Mouse (Mus musculus) adrenal gland, postnatal 10 days (tissue): ENCODE data around the gene Tbc1d25. TPM values are rescaled to one million over a fixed set of nuclear protein-coding genes. Genes with fewer than 3 reads are reported as not detected.
A peak's percentile ranks its signal among the peaks of the same experiment; 100 is the strongest.

ENCODE experiments used
- DNase-seq: peaks from one replicate; pipeline ENCODE4 v3.0.0; 2021; ENCODE audit warnings: mixed read lengths
- long read RNA-seq, 2 experiments: library from polyadenylated mRNA; stranded (forward); transcript quantifications; one replicate each; pipeline ENCODE4 v2.0.0; 2021
- total RNA-seq, 2 experiments: library from RNA; stranded (reverse); gene quantifications; 2 replicates each; pipeline ENCODE4 v1.2.3; 2021

Tbc1d25 gene
- 1 to 10 TPM; 7.3 to 8.0 TPM for total RNA-seq
- long read RNA-seq, experiment 1, partial matches to known transcripts = 0 of 7 reads
- long read RNA-seq, experiment 1, other reads (novel, unspliced or antisense) = 5 of 7 reads
- long read RNA-seq, experiment 2, transcript Tbc1d25-201 (6 exons, 2,648 nt) = major isoform, 6 of 9 reads
- long read RNA-seq, experiment 2, partial matches to known transcripts = 0 of 9 reads
- long read RNA-seq, experiment 2, other reads (novel, unspliced or antisense) = 1 of 9 reads

DNA sequence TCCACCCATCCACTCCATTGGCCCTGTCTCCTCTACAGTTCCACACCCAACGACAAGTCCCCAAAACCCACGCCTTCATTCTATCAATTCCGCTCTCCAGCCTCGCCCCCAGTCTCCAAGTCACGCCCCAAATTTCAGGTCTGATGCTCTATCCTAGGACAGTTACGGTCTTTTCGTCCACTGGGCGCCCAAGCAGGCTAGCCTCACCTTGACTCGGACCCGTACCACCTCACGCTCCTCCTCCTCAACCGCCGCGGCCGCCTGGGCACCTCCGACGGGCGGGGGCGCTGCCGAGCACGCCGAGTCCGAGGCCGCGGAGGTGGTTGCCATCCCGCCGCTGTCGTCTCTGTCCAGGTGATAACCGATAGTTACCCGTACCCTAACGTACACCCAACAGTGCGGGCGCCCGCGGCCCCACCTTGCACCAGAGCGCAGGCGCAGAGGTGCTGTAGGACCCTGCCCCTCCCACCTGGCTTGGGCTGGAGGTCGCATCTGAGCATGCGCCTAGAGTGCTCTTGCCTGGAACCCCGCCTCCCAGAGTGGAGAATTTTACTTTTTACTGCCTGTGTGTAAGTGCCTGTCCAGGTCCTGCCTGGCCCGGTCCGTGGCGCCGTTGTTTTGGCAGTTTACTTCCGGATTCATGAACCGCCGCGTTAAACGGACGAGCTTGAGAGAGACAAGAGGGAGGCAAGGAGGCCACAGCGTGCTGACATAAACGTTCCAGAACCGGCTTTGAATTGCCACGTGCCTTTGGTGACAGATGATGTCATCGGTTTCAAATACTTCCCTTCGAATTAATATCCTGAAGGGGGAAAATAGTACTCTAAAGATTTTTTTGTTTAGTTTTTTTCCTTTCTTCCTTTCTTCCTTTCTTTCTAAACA lies at the start of gene Tbc1d25:
Gene Tbc1d25 (minus strand): TSS at position 678 of the 882 bp plus-strand sequence.
- DNase-seq = peak; percentile 87

DNA sequence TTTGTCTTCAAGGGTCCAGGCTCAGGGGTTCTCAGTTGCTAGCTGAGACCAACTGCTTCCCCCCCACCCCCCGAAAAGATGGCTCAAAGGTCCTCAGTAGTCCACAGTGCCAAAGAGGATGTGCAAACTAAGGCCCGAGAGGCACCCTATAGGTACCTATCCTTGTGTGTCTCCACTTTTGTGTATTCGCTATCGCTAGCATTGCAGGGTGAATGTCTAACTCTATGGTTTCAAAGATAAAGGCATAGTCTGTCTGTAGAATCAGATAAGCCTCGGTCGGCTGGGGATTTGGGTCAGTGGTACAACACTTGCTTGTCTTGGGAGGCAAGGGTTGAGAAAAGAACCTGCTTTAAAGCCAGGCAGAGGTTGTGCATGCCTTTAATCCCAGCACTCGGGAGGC lies 47.5 kb upstream of the Tbc1d25 start:
- DNase-seq = no peak

DNA sequence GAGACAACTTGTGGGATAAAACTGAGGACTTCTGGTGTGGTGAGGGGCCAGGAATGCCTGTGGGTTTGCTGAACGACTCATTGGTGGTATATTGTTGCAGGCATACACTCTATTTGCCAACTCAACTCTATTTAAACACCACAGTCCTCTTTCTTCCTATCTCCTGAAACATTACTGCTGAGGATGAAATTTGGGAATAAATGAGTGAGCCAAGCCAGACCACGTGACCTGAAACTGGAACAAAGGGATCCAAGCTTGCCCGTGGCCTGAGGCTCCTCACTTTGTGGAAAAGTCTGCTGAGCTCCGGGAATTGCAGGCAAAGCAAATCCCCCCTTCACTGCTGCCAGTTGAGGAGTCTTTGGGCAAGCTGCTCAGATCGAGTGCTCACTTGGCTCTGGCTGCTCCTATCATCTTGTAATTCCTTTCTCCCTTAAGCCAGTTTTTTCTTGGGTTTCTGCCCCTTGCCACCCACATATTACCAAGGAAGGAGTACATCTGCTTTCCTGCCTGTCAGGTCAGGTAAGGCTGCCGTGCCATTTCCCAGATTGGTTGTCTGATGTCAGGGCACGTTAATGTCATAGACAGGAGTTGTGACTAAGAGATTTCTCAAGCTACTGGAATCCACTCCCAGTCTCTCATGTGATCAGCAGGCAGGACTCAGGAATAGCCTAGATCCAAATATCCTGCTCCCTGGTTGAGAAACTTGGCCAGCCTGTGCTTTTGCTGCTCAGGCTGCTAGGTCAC lies 46.9 kb upstream of the Tbc1d25 start:
- DNase-seq = peak; percentile 7

DNA sequence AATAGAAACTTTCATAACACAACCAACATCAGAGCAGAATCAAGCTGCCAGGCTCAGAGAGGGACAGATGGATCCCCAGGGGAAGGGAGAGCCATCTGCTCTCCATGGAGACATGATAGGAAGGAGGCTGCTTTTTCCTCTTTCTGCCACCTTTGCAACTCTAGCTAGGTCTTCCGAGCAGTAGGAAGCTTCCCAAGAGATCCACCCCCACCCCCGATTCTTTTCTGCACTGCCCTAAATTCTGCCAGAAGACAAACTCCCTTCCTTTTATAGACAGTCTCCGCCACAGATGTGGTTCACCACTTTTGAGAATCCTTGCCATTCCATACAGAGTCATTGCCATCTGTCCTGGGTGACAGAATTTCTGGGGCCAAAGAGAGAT lies 46.3 kb upstream of the Tbc1d25 start:
- no peak for DNase-seq

DNA sequence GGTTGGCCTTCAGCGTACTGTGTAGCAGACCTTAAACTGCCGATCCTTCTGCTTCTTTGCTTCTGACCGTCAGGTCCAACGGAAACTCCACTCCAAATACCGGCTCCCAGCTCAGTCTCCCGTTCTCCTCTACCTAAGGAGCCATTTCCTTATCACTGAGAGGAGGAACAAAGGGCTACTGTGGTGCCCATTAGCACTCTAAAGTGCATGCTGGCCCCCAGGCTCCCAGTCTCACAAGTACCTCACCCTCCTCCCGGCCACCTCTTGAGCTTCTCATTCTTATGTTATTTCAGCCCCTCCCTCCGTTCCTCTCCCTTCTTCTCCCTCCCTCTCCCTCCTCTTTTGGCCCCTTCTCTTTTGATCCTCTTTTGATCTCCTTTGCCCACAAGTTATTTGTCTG lies 43.7 kb upstream of the Tbc1d25 start:
- no peak for DNase-seq

DNA sequence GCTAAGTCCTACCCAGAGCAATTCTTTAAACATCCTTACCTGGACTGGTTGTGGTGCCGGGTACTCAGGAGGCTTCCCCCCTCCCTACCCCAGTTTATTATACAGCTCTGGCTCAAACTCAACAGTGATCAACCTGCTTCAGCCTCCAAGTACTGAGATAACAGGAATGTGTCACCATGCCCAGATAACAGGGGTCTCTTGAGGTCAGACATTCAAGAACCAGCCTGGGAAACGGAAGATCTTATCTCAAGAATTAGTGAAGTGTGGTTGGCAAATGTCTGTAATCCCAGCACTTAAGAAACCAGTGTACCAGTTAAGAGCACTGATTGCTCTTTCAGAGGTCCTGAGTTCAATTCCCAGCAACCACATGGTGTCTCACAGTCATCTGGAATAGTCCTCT lies 42.1 kb upstream of the Tbc1d25 start:
- no peak for DNase-seq

DNA sequence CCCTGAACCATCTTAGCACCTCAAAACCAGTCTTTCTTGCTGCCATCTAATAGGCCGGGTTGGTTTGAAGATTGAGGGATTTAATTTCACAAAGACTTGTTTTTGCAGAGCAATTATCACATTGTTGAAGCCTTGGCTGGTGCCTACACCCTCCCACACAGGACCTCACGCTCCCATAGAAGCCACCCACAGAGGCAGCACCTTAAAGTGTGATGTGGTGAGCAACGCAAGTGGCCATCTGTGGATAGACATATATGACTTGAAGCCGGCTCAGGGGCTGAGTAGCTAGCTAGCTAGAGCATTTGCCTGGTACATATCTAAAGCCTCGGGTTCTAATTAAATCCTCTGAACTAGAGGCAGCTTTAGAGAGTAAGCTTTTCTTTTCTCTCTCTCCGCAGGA lies 41.4 kb upstream of the Tbc1d25 start:
- DNase-seq = no peak

DNA sequence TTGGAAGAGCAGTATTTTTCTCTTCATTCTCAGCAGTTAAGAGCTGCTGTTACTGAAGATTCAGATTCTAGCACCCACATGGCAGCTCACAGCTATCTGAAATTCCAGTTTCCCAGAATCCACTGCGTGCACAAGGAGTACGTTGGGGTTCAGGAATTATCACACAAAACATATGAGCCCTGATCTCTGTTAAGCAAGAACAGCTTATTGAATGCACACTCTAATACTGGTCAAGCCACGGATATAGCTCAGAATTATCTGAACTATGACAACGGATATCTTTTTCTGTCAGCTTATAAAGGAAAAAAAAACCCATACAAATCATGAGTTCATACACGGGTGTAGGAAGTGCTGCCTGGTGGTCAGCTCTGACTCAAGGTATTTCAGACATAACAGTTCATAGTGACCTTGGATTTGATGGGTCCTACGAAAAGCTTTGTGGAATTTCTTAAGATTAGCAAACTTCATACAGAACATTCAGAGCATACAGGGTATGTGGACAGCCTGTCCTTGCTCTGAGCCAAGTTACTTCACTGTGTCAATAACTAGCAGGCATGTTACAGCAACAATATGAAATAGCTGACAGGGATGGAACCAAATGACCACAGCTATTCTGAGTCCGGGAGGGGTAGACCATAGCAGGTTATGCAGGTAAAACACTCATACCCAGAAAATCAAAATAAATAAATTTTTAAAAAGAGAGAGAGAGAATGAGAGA lies 35.7 kb upstream of the Tbc1d25 start:
- DNase-seq = no peak

DNA sequence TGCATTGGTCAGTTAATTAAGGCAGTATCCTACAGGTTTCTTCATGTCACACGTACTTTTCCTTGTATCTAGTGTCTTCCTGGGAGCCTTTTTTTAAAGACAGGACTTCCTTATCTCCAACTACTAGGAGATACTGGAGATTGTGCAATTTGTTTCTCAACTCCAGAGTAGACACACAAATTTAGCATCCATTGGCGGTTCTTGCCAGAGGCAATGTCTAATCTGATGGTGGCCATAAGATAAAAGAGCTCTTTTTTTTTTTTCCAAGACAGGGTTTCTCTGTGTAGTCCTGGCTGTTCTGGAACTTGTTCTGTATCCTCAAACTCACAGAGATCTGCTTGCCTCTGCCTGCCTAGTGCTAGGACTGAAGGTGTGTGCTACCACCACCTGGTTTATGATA lies 33.7 kb upstream of the Tbc1d25 start:
- DNase-seq = no peak

DNA sequence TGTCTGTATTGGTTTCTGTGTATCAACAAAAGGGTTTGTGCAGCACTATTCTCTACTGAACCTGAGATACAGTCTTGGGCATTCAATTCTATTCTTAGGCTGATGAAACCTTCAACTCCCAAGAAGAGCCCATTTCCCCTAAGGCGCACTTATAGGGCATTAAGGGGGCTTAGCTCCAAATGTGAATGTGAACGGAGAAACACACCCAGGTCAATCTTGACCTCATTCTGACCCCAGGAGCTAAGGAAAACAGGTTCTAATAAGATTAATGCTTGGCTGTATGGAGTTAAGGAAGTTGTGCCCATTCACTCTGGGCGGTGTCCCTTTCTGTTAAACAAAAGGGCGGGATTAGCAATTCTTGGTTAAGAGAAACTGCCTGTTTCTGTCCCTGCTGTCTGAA lies 31.2 kb upstream of the Tbc1d25 start:
- DNase-seq = no peak

DNA sequence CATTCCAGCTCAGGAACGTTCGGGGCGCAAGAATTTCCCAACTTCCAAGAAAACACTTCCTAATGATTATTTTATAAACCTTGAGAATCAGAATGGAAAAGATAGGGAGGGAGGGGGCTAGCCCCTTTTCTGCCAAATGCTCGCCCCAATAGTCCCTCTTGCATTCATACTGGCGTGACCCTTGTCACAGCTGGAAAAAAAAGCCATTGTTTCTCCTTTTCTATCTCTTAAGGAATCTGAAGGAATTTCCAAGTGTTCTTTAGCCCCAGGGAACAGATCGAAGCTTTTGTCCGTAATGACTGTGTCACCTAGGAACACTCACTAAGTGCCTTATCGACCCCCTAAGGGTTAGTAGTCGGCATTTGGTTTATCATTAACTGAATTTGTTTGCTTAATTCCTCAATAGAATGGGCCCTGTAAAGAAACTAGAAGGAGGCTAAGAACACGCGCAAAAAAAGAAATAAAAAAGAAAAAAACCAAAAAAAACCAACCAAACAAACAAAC lies 30.8 kb upstream of the Tbc1d25 start:
- no peak for DNase-seq

DNA sequence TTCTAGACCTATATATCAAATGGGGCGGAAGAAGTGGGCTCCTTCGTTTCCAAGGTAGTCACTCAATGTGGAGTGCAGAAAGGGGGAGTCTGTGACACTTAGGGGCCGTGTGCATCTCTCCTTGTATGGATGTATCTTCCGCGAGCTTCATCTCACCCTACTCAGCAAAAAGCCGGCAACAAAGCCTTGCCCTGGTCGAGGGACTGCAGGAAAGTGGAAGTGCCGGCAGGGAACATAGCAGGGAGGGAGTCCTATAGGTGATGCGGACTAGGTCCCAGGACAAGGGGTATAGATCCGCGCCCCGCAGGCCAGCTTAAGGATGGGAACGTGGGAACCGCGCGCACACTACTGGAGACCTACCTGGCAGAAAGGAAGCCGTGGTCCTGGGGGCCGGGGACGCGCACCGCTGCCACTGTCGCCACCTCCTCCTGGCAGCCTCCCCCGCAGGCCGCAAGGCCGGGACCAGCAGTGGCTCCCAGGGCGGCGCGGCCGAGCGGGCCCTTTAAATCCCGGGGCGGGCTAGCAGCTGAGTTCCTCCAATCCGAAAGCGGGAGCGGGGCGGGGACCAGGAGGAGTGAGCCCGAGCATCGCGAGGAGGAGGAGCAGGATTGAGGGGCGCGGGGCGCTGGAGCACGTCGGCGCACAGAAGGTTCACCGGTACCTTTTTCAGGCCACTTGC lies 30.2 kb upstream of the Tbc1d25 start, which contains the start of gene Porcn:
Gene Porcn (minus strand): TSS at position 511 of the 679 bp plus-strand sequence.
- DNase-seq = peak; percentile 90

DNA sequence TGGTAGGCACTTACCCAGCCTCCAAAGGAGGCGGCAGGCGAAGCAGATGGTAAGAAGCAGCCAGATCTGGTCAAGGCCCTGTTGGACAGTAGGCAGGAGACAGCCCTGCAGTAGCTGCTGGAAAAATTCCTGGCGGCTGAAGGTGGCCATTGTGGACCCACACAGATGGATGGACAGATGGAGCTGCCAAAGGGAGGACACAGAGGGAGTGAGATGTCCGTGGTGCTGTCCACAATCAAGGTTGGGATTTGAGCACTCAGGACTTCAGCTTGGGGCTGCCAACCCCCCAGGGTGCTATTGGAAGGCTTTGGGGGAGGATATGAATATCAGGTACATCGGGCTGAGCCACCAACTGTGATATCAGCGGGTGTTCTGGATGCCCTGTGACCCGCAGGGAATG lies 29.6 kb upstream of the Tbc1d25 start:
- no peak for DNase-seq

DNA sequence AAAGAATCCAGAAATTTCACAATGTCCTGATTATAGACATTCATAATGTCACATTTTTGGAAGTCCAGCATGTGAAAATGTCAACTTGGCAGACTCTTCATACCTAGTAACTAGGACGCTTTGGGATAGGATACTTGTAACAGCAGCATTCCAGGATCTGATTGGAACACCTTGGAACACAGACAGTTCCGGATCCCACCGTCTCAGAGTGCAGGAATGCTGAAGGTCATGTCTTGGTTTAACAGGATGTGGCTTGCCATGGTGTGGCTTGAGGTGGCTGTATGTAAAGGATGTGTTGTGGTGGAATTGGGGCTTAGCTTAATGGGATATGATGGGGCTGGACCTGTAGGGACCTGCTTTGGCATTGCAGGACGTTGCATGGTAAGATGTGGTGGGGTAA lies 29.1 kb upstream of the Tbc1d25 start:
- DNase-seq = no peak

DNA sequence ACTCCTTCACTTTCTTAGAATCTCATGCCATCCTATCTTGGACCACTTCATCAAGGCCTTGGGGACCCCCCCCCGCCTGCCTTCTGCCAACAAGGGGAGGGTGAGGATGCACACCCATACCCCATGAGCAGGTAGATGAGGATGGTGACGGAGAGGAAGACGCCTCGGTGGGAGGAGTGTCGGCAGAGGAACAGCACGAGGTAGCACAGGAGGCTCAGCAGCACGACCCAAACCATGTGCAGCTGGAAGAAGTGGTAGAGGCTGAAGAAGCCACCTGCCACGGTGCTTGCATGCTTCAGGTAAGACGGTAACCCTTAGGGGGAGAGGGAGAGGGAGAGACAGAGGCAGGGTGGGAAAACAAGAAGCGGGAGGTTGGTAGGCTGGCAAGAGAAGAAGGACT lies 28.1 kb upstream of the Tbc1d25 start:
- DNase-seq = no peak

DNA sequence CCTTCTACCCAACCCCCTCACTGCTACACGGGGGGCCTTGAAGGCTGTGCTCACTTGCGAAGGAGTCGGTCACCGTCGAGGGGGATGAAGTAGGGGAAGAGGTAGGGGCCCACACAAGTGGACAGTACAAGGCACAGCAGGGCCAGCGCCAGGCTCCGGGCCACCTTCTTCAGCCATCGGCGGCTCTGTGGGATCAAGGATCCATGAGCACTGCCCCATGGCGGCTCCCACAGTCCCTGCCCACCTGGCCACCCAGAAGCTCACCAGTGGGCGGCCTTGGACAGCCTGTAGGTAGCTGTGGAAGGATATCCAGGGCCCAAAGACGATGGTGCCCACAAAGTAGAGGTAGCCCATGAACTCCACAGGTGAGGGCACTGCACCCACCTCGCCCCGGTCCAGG lies 27.1 kb upstream of the Tbc1d25 start:
- DNase-seq = no peak

DNA sequence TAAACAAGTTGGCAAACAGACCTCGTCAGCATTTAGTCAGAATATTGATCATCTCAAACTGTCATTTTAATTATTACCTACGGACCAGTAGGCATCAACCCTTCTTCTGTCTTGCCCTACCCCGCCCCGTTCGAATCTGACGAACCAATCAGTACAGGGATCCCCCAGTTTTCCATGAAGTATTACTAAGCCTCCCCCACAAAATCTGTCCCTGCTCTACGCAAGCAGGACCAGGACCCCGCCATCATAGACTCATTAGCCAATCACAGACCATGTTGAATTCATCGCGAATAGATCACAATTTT lies 17.4 kb upstream of the Tbc1d25 start, which contains the start of gene Ebp:
Gene Ebp (minus strand): TSS at position 94 of the 305 bp plus-strand sequence.
- DNase-seq = peak; percentile 8

DNA sequence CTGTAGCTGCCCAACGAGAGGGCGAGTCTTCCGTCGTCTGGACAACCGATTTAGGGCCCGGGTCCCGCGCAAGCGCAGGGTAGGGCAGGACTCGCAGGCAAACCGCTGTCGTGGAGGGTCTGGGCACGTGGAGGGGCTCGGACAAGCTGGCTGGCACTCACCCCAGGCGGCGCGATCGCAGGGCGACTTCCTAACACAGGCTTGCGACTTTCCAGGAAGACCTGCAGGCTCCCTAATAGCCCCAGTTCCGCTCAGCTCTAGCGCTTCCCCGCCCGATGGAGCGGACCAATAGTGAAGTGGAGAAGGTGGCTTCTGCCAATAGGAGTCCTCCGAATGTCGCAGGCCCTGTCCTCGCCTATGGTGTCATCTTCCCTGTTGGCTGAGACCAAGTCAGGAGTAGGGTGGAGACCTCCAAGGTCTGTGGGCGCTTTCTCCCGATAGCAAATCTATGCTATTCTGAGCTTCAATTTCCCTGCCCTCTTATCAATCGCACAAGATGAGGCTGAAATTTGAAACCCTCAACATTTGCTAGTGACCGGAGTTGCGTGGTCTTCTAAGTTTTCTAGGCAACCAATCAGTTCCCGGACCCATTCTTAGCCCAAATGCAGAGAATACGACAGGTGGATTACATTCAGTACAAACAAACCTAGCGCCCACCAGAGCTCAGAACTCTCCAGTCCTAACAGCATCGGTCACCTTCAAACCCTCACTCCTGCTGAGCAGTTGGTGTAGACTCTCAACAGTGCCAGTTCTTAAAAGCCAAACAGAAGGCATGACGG lies 16.8 kb upstream of the Tbc1d25 start:
- DNase-seq = peak; percentile 83

DNA sequence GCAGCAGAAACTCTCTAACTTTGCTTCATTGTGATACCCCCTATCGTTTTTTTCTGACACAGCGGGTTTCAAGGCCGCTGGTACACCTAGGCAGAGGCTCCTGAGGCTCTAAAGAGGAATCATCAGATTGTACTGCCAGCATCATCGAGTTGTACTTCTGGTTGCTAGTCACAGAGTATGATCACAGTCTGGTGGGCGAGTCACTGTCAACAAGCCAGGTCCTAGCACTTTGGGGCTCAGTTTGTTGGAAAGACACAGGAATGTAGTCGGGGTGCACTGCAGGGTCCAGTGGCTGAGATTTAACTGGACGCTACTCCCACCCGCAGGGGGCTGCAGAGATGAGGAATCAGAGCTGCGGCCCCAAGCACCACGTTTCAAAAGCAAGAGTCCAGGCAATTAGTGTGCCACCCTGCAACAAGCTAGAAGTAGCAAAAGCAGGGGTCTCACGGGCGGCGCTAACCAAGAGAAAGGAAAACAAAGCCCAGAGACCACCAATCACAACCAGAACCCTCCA lies 16.2 kb upstream of the Tbc1d25 start:
- DNase-seq = peak; percentile 5

DNA sequence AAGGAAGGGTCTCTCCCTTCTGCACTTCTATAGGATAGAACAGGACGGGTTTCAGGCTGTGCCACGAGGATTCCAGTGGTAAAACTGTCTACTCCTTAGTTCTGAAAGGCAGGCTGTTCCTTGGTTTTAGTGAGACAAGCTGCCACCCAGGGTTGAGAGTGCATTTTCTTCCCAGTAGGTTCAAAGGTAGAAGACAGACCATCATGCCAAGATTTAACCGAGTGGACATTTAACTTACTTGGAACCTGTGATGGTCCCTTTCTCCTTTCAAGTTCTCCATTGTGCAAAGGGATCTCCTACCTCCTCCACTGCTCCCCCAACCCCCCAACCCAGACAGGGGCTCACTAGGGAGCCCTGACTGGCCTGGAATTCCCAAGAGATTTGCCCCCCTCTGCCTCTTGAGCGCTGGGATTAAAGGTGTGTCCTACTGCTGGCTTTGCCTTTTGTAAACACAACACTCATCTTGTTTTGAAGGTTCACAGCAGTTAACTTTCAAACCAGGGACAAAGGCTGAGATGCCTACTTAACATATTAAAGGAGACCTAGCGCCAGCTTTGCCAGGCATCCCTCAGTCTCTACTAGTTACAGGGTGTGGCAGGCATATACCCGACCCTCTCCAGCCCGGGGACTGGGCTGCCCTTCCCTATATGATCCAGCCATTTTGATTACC lies 7.0 kb upstream of the Tbc1d25 start:
- DNase-seq = no peak
